18 mouse cellular contexts compared by ENCODE assay signal in genomic region chr8:108578388-108578787, GRCm38 (mm10).
A peak's percentile ranks its signal among the peaks of the same experiment; 100 is the strongest.
DNase-seq lines count a peak whose midpoint lies in the region; ATAC-seq lines count a peak whose summit lies in the region.
"Had no signal": no experiment of that assay in that cellular context is flagged by ENCODE, and none has a peak within 500 bp of the region (broad histone marks: within the 10 kb centered on the region; RNA-seq: fewer than 3 reads in every experiment).

No protein-coding gene starts in this region.

- H3K36me3 ChIP-seq in forebrain, embryonic 11.5 days (ENCODE audit: control insufficient read depth, insufficient read depth, low read length), result no peaks in the 10 kb centered on the region
- no peaks in the 10 kb centered on the region for H3K36me3 ChIP-seq in forebrain, embryonic 15.5 days
- no peaks in the 10 kb centered on the region for H3K36me3 ChIP-seq in neural tube, embryonic 11.5 days (ENCODE audit: control insufficient read depth, insufficient read depth, low read length)
- no peaks in the 10 kb centered on the region for H3K36me3 ChIP-seq in neural tube, embryonic 15.5 days
- no peaks in the 10 kb centered on the region for H3K36me3 ChIP-seq in midbrain, embryonic 12.5 days
- H3K36me3 ChIP-seq: heart, embryonic 10.5 days; intestine, embryonic 15.5 days; liver, embryonic 13.5 days had no signal

- no peak for ATAC-seq in forebrain, embryonic 11.5 days (replicated peaks; ENCODE audit: low FRiP score)
- no peak; the same call in 1 of the 2 replicates for ATAC-seq in forebrain, embryonic 15.5 days (replicated peaks)
- no peak for ATAC-seq in neural tube, embryonic 11.5 days (ENCODE audit: insufficient read depth, low FRiP score, low TSS enrichment)
- ATAC-seq in neural tube, embryonic 15.5 days (ENCODE audit: low FRiP score), result no peak
- ATAC-seq in midbrain, embryonic 12.5 days (ENCODE audit: low FRiP score, low read depth), result peak; percentile 44; the same call in 1 of the 2 replicates
- ATAC-seq: activated CD4-positive, CD25-positive, alpha-beta regulatory T cell, adult 4 months; intestine, embryonic 15.5 days; lung, postnatal 0 days had no signal

- H3K27me3 ChIP-seq in forebrain, embryonic 11.5 days (ENCODE audit: control insufficient read depth, insufficient read depth, low read length), result no peaks in the 10 kb centered on the region
- H3K27me3 ChIP-seq in forebrain, embryonic 15.5 days, result 0 out of 2 replicates have a peak, but pooled peaks cover 3% of the 10 kb centered on the region
- no peaks in the 10 kb centered on the region for H3K27me3 ChIP-seq in neural tube, embryonic 11.5 days (ENCODE audit: control insufficient read depth, insufficient read depth, low read length)
- H3K27me3 ChIP-seq in neural tube, embryonic 15.5 days (replicated peaks), result 0 out of 2 replicates have a peak, but pooled peaks cover 3% of the 10 kb centered on the region
- peaks cover 4% of the 10 kb centered on the region for H3K27me3 ChIP-seq in midbrain, embryonic 12.5 days
- H3K27me3 ChIP-seq: intestine, embryonic 15.5 days; liver, embryonic 13.5 days had no signal

- H3K4me2 ChIP-seq in forebrain, embryonic 11.5 days (ENCODE audit: low read depth, low read length, severe bottlenecking), result no peak overlapping the region; the same call in 1 of the 2 replicates
- H3K4me2 ChIP-seq in forebrain, embryonic 15.5 days (replicated peaks), result no peak overlapping the region
- H3K4me2 ChIP-seq in neural tube, embryonic 11.5 days (ENCODE audit: low read depth), result no peak overlapping the region
- no peak overlapping the region for H3K4me2 ChIP-seq in neural tube, embryonic 15.5 days
- no peak overlapping the region for H3K4me2 ChIP-seq in midbrain, embryonic 12.5 days (replicated peaks)
- H3K4me2 ChIP-seq: intestine, embryonic 15.5 days; liver, embryonic 13.5 days had no signal

- H3K27ac ChIP-seq in forebrain, embryonic 11.5 days (ENCODE audit: low read depth, low read length), result no peak overlapping the region
- no peak overlapping the region for H3K27ac ChIP-seq in forebrain, embryonic 15.5 days (replicated peaks)
- 0 out of 2 replicates have a peak overlapping the region, but pooled peaks have one; percentile 14 for H3K27ac ChIP-seq in neural tube, embryonic 11.5 days (ENCODE audit: low read depth, low read length)
- H3K27ac ChIP-seq in neural tube, embryonic 15.5 days (replicated peaks), result no peak overlapping the region
- 0 out of 2 replicates have a peak overlapping the region, but pooled peaks have one; percentile 43 for H3K27ac ChIP-seq in midbrain, embryonic 12.5 days (replicated peaks)
- H3K27ac ChIP-seq: heart, embryonic 10.5 days; intestine, embryonic 15.5 days; liver, embryonic 13.5 days had no signal

- whole genome bisulfite sequencing in forebrain, embryonic 11.5 days, result 41% methylated on average over 10 of the region's 10 CpGs
- WGBS in forebrain, embryonic 15.5 days, result 30% methylated on average over 10 of the region's 10 CpGs
- 55% methylated on average over 10 of the region's 10 CpGs for WGBS in neural tube, embryonic 11.5 days
- 44% methylated on average over 10 of the region's 10 CpGs for WGBS in neural tube, embryonic 15.5 days
- WGBS in midbrain, embryonic 12.5 days, result 59% methylated on average over 10 of the region's 10 CpGs

- no peak overlapping the region for H3K9ac ChIP-seq in forebrain, embryonic 11.5 days (ENCODE audit: low read length)
- no peak overlapping the region for H3K9ac ChIP-seq in forebrain, embryonic 15.5 days (replicated peaks)
- H3K9ac ChIP-seq in neural tube, embryonic 11.5 days (ENCODE audit: low read length), result no peak overlapping the region
- H3K9ac ChIP-seq in neural tube, embryonic 15.5 days (replicated peaks), result no peak overlapping the region
- H3K9ac ChIP-seq in midbrain, embryonic 12.5 days (replicated peaks), result no peak overlapping the region
- H3K9ac ChIP-seq: intestine, embryonic 15.5 days; liver, embryonic 13.5 days had no signal

- H3K4me3 ChIP-seq in forebrain, embryonic 11.5 days (ENCODE audit: low read depth, low read length), result no peak overlapping the region
- no peak overlapping the region for H3K4me3 ChIP-seq in forebrain, embryonic 15.5 days
- no peak overlapping the region for H3K4me3 ChIP-seq in neural tube, embryonic 11.5 days (ENCODE audit: low read depth, low read length)
- H3K4me3 ChIP-seq in neural tube, embryonic 15.5 days (replicated peaks), result no peak overlapping the region
- H3K4me3 ChIP-seq in midbrain, embryonic 12.5 days, result no peak overlapping the region
- H3K4me3 ChIP-seq: heart, embryonic 10.5 days; intestine, embryonic 15.5 days; liver, embryonic 13.5 days had no signal

- no peaks in the 10 kb centered on the region for H3K9me3 ChIP-seq in forebrain, embryonic 11.5 days (ENCODE audit: control insufficient read depth, low read length)
- H3K9me3 ChIP-seq in forebrain, embryonic 15.5 days, result no peaks in the 10 kb centered on the region
- no peaks in the 10 kb centered on the region for H3K9me3 ChIP-seq in neural tube, embryonic 11.5 days (ENCODE audit: control insufficient read depth, low read length)
- no peaks in the 10 kb centered on the region for H3K9me3 ChIP-seq in neural tube, embryonic 15.5 days (replicated peaks)
- no peaks in the 10 kb centered on the region for H3K9me3 ChIP-seq in midbrain, embryonic 12.5 days
- H3K9me3 ChIP-seq: heart, embryonic 10.5 days; intestine, embryonic 15.5 days; liver, embryonic 13.5 days had no signal

- peak; percentile 66 for DNase-seq in forebrain, embryonic 11.5 days (ENCODE audit: low spot score)
- DNase-seq in neural tube, embryonic 11.5 days (ENCODE audit: low spot score), result peak; percentile 29
- DNase-seq in adrenal gland, adult 8-10 months, result no peak
- DNase-seq in thymus, postnatal 4 days, result no peak
- no peak for DNase-seq in B cell, adult 2 months
- DNase-seq: adrenal gland, postnatal 36 days; cerebellum, postnatal 14 days; gastrocnemius, postnatal 25 days; kidney, postnatal 10 days; liver, embryonic 13.5 days; thymus, adult 18-20 months had no signal

- H3K4me1 ChIP-seq in forebrain, embryonic 11.5 days (replicated peaks; ENCODE audit: control insufficient read depth, insufficient read depth, low read length), result peaks cover 11% of the 10 kb centered on the region
- H3K4me1 ChIP-seq in forebrain, embryonic 15.5 days, result peaks cover 14% of the 10 kb centered on the region
- peaks cover 12% of the 10 kb centered on the region; the same call in 1 of the 2 replicates for H3K4me1 ChIP-seq in neural tube, embryonic 11.5 days (ENCODE audit: control insufficient read depth, insufficient read depth, low read length)
- peaks cover 17% of the 10 kb centered on the region for H3K4me1 ChIP-seq in neural tube, embryonic 15.5 days
- peaks cover 16% of the 10 kb centered on the region for H3K4me1 ChIP-seq in midbrain, embryonic 12.5 days
- H3K4me1 ChIP-seq: heart, embryonic 10.5 days had no signal

Comparison
In these comparisons a context has a peak if more than half of its experiments do, and no peak if none do; other contexts are left out.
1. H3K27ac ChIP-seq: peak in neural tube, embryonic 11.5 days (single experiment) and midbrain, embryonic 12.5 days (single experiment); none in forebrain, embryonic 11.5 days (single experiment), forebrain, embryonic 15.5 days (single experiment) and neural tube, embryonic 15.5 days (single experiment).
2. DNase-seq: peak in forebrain, embryonic 11.5 days (single experiment) and neural tube, embryonic 11.5 days (single experiment); none in adrenal gland, adult 8-10 months (single experiment), thymus, postnatal 4 days (single experiment) and B cell, adult 2 months (0 of 2).